Mouse (Mus musculus): ENCODE measurements around the gene Ap1s1. TPM values are rescaled to one million over a fixed set of nuclear protein-coding genes. Genes with fewer than 3 reads are reported as not detected.

Ap1s1 gene
- polyA plus RNA-seq (2016; fragmentation: Nextera tagmentation; extraction: Ambion mirVana): 209 and 221 TPM in 2 replicates

- H3K9ac ChIP-seq: peak within 1 kb of the TSS; percentile 83
- H3K4me1 ChIP-seq: peaks cover 13% of the 10 kb centered on the region
- H3K4me2 ChIP-seq: peak within 1 kb of the TSS; percentile 85
- WGBS: under 1% methylated on average over 47 of the region's 48 CpGs
- no peaks in the 10 kb centered on the region for H3K27me3 ChIP-seq
- H3K4me3 ChIP-seq (replicated peaks): peak within 1 kb of the TSS; percentile 72
- ATAC-seq (ENCODE audit: low FRiP score): peak; percentile 95
- peaks cover 21% of the 10 kb centered on the region for H3K36me3 ChIP-seq (replicated peaks)
- H3K27ac ChIP-seq: peak within 1 kb of the TSS; percentile 79
- H3K9me3 ChIP-seq: no peaks in the 10 kb centered on the region
Observed at GRCm38 (mm10) chr5:137045402-137046323, at the start of gene Ap1s1. TSS of gene Ap1s1 (minus strand) at chr5:137046135.

- Histone ChIP-seq H3K4me1 (no peaks in the 10 kb centered on the region), H3K4me3 (replicated peaks) (no peak overlapping the region), H3K4me2 (no peak overlapping the region), H3K9me3 (no peaks in the 10 kb centered on the region), H3K27me3 (no peaks in the 10 kb centered on the region), H3K27ac (no peak overlapping the region), H3K9ac (no peak overlapping the region), H3K36me3 (replicated peaks) (no peaks in the 10 kb centered on the region)
- WGBS: 83% methylated on average over 10 of the region's 10 CpGs
- ATAC-seq (ENCODE audit: low FRiP score): no peak
Observed at GRCm38 (mm10) chr5:137095135-137095534, 49.2 kb upstream of the Ap1s1 start.

- ATAC-seq (ENCODE audit: low FRiP score): no peak
- WGBS: 87% methylated on average over 9 of the region's 9 CpGs
- Histone ChIP-seq H3K9ac (no peak overlapping the region), H3K27ac (no peak overlapping the region), H3K4me1 (no peaks in the 10 kb centered on the region), H3K27me3 (no peaks in the 10 kb centered on the region), H3K9me3 (no peaks in the 10 kb centered on the region), H3K4me3 (replicated peaks) (no peak overlapping the region), H3K36me3 (replicated peaks) (no peaks in the 10 kb centered on the region), H3K4me2 (no peak overlapping the region)
Observed at GRCm38 (mm10) chr5:137093720-137094119, 47.8 kb upstream of the Ap1s1 start.

GRCm38 (mm10) chr5:137091560-137091959, 45.6 kb upstream of the Ap1s1 start:
- Histone ChIP-seq H3K27ac (no peak overlapping the region), H3K4me2 (no peak overlapping the region), H3K4me1 (no peaks in the 10 kb centered on the region), H3K27me3 (no peaks in the 10 kb centered on the region), H3K9ac (no peak overlapping the region), H3K9me3 (no peaks in the 10 kb centered on the region), H3K4me3 (replicated peaks) (no peak overlapping the region), H3K36me3 (replicated peaks) (no peaks in the 10 kb centered on the region)
- no peak for ATAC-seq (ENCODE audit: low FRiP score)
- WGBS: 62% methylated on average over 6 of the region's 6 CpGs

GRCm38 (mm10) chr5:137090870-137091269, 44.9 kb upstream of the Ap1s1 start:
- no peak overlapping the region for H3K4me2 ChIP-seq
- no peak overlapping the region for H3K27ac ChIP-seq
- H3K9ac ChIP-seq: no peak overlapping the region
- 80% methylated on average over 10 of the region's 10 CpGs for WGBS
- no peak for ATAC-seq (ENCODE audit: low FRiP score)
- H3K4me1 ChIP-seq: no peaks in the 10 kb centered on the region
- H3K27me3 ChIP-seq: no peaks in the 10 kb centered on the region
- H3K9me3 ChIP-seq: no peaks in the 10 kb centered on the region
- H3K36me3 ChIP-seq (replicated peaks): no peaks in the 10 kb centered on the region
- H3K4me3 ChIP-seq (replicated peaks): no peak overlapping the region

GRCm38 (mm10) chr5:137087410-137087809, 41.5 kb upstream of the Ap1s1 start:
- H3K4me2 ChIP-seq: no peak overlapping the region
- no peak for ATAC-seq (ENCODE audit: low FRiP score)
- H3K27me3 ChIP-seq: no peaks in the 10 kb centered on the region
- no peak overlapping the region for H3K9ac ChIP-seq
- H3K4me3 ChIP-seq (replicated peaks): no peak overlapping the region
- H3K4me1 ChIP-seq: no peaks in the 10 kb centered on the region
- WGBS: 90% methylated on average over 8 of the region's 8 CpGs
- no peak overlapping the region for H3K27ac ChIP-seq
- no peaks in the 10 kb centered on the region for H3K9me3 ChIP-seq
- no peaks in the 10 kb centered on the region for H3K36me3 ChIP-seq (replicated peaks)

GRCm38 (mm10) chr5:137085731-137086130, 39.8 kb upstream of the Ap1s1 start:
- Histone ChIP-seq H3K9me3 (no peaks in the 10 kb centered on the region), H3K27me3 (no peaks in the 10 kb centered on the region), H3K4me1 (no peaks in the 10 kb centered on the region), H3K9ac (no peak overlapping the region), H3K4me2 (no peak overlapping the region), H3K36me3 (replicated peaks) (no peaks in the 10 kb centered on the region), H3K4me3 (replicated peaks) (no peak overlapping the region), H3K27ac (no peak overlapping the region)
- 81% methylated on average over 3 of the region's 3 CpGs for WGBS
- ATAC-seq (ENCODE audit: low FRiP score): no peak

- H3K4me1 ChIP-seq: no peaks in the 10 kb centered on the region
- no peak overlapping the region for H3K4me2 ChIP-seq
- no peak overlapping the region for H3K9ac ChIP-seq
- WGBS: 88% methylated on average over 6 of the region's 6 CpGs
- no peaks in the 10 kb centered on the region for H3K36me3 ChIP-seq (replicated peaks)
- H3K27me3 ChIP-seq: no peaks in the 10 kb centered on the region
- no peak overlapping the region for H3K27ac ChIP-seq
- ATAC-seq (ENCODE audit: low FRiP score): no peak
- H3K9me3 ChIP-seq: no peaks in the 10 kb centered on the region
- no peak overlapping the region for H3K4me3 ChIP-seq (replicated peaks)
Observed at GRCm38 (mm10) chr5:137085021-137085420, 39.1 kb upstream of the Ap1s1 start.

GRCm38 (mm10) chr5:137083051-137083450, 37.1 kb upstream of the Ap1s1 start:
- 76% methylated on average over 4 of the region's 4 CpGs for WGBS
- Histone ChIP-seq H3K36me3 (replicated peaks) (no peaks in the 10 kb centered on the region), H3K27me3 (no peaks in the 10 kb centered on the region), H3K4me3 (replicated peaks) (no peak overlapping the region), H3K9ac (no peak overlapping the region), H3K4me2 (no peak overlapping the region), H3K4me1 (no peaks in the 10 kb centered on the region), H3K27ac (no peak overlapping the region), H3K9me3 (no peaks in the 10 kb centered on the region)
- no peak for ATAC-seq (ENCODE audit: low FRiP score)

GRCm38 (mm10) chr5:137079849-137080248, 33.9 kb upstream of the Ap1s1 start:
- Histone ChIP-seq H3K36me3 (replicated peaks) (no peaks in the 10 kb centered on the region), H3K9me3 (no peaks in the 10 kb centered on the region), H3K4me3 (replicated peaks) (no peak overlapping the region), H3K9ac (no peak overlapping the region), H3K27me3 (no peaks in the 10 kb centered on the region), H3K27ac (no peak overlapping the region), H3K4me1 (no peaks in the 10 kb centered on the region), H3K4me2 (no peak overlapping the region)
- 74% methylated on average over 5 of the region's 5 CpGs for WGBS
- no peak for ATAC-seq (ENCODE audit: low FRiP score)

GRCm38 (mm10) chr5:137078616-137079015, 32.7 kb upstream of the Ap1s1 start:
- H3K4me1 ChIP-seq: peaks cover 3% of the 10 kb centered on the region
- no peak overlapping the region for H3K4me3 ChIP-seq (replicated peaks)
- no peaks in the 10 kb centered on the region for H3K36me3 ChIP-seq (replicated peaks)
- H3K27ac ChIP-seq: no peak overlapping the region
- ATAC-seq (ENCODE audit: low FRiP score): no peak
- no peak overlapping the region for H3K9ac ChIP-seq
- no peak overlapping the region for H3K4me2 ChIP-seq
- H3K27me3 ChIP-seq: no peaks in the 10 kb centered on the region
- H3K9me3 ChIP-seq: no peaks in the 10 kb centered on the region
- 74% methylated on average over 6 of the region's 6 CpGs for WGBS

GRCm38 (mm10) chr5:137078041-137078440, 32.1 kb upstream of the Ap1s1 start:
- ATAC-seq (ENCODE audit: low FRiP score): no peak
- no peak overlapping the region for H3K4me2 ChIP-seq

GRCm38 (mm10) chr5:137077187-137077586, 31.3 kb upstream of the Ap1s1 start:
- no peak for ATAC-seq (ENCODE audit: low FRiP score)
- no peak overlapping the region for H3K9ac ChIP-seq
- no peaks in the 10 kb centered on the region for H3K36me3 ChIP-seq (replicated peaks)
- no peaks in the 10 kb centered on the region for H3K9me3 ChIP-seq
- WGBS: 89% methylated on average over 7 of the region's 7 CpGs
- no peak overlapping the region for H3K27ac ChIP-seq
- no peak overlapping the region for H3K4me3 ChIP-seq (replicated peaks)
- H3K4me1 ChIP-seq: peaks cover 6% of the 10 kb centered on the region
- no peak overlapping the region for H3K4me2 ChIP-seq
- 0 out of 2 replicates have a peak, but pooled peaks cover 6% of the 10 kb centered on the region for H3K27me3 ChIP-seq

More at GRCm38 (mm10) chr5:137078041-137078440, 32.1 kb upstream of the Ap1s1 start:
- H3K27ac ChIP-seq: no peak overlapping the region
- 93% methylated on average over 14 of the region's 14 CpGs for whole genome bisulfite sequencing
- H3K4me3 ChIP-seq (replicated peaks): no peak overlapping the region
- no peak overlapping the region for H3K9ac ChIP-seq
- no peaks in the 10 kb centered on the region for H3K9me3 ChIP-seq
- H3K4me1 ChIP-seq: peaks cover 3% of the 10 kb centered on the region
- no peaks in the 10 kb centered on the region for H3K27me3 ChIP-seq
- H3K36me3 ChIP-seq (replicated peaks): no peaks in the 10 kb centered on the region

Measured in forebrain, embryonic 12.5 days (tissue).